Mouse (Mus musculus) liver, embryonic 13.5 days (tissue): ENCODE measurements at regions not wholly inside any gene's neighbourhood (a gene's known extent, or its start where the extent isn't known, plus 50 kb on each side); places are given as distances from the start of the nearest gene placed in this dataset.
"Not testable (repeated sequence)": the region's sequence is repeated elsewhere in the genome, so short reads cannot be mapped to it uniquely, and the experiment has no call there.

Source experiments
- ATAC-seq: fragments of 200-750 bp; cut with Nextera tagmentation; 2 replicates; pipeline ENCODE4 v1.8.0; 2017; ENCODE audit warnings: low read depth, mild to moderate bottlenecking, moderate number of reproducible peaks, moderate library complexity
- DNase-seq: peaks from one replicate; pipeline ENCODE4 v3.0.0; 2022
- H3K27ac ChIP-seq: fragments of 300-500 bp; sonication (generic); 2 replicates; pipeline ENCODE4 v1.5.1; 2015; ENCODE audit warnings: moderate library complexity, mild to moderate bottlenecking, inconsistent platforms
- H3K27me3 ChIP-seq: fragments of 300-500 bp; sonication (generic); 2 replicates; pipeline ENCODE4 v1.6.1; 2015; ENCODE audit warnings: mild to moderate bottlenecking, inconsistent platforms
- H3K36me3 ChIP-seq: fragments of 300-500 bp; sonication (generic); 2 replicates; pipeline ENCODE4 v1.6.1; 2015; ENCODE audit warnings: mild to moderate bottlenecking, inconsistent platforms
- H3K4me1 ChIP-seq: fragments of 300-500 bp; sonication (generic); replicated peaks from 2 replicates; pipeline ENCODE4 v1.6.1; 2015; ENCODE audit warnings: inconsistent platforms
- H3K4me2 ChIP-seq: fragments of 300-500 bp; sonication (generic); 2 replicates; pipeline ENCODE4 v1.6.1; 2015; ENCODE audit warnings: inconsistent platforms, mild to moderate bottlenecking, moderate library complexity
- H3K4me3 ChIP-seq: fragments of 300-500 bp; sonication (generic); replicated peaks from 2 replicates; pipeline ENCODE4 v1.5.1; 2015; ENCODE audit warnings: mild to moderate bottlenecking, inconsistent platforms
- H3K9ac ChIP-seq: fragments of 300-500 bp; sonication (generic); 2 replicates; pipeline ENCODE4 v1.6.1; 2015; ENCODE audit warnings: mild to moderate bottlenecking, inconsistent platforms
- H3K9me3 ChIP-seq: fragments of 300-500 bp; sonication (generic); replicated peaks from 2 replicates; pipeline ENCODE4 v1.6.1; 2016; ENCODE audit warnings: inconsistent platforms
- WGBS: fragments of 180-500 bp; shearing (Covaris S2); methylation state at CpG from one replicate; pipeline ENCODE4 v1.1.7; 2015; ENCODE audit not compliant: insufficient replicate concordance; 5-methylcytosine and 5-hydroxymethylcytosine counted together

GRCm38 (mm10) chrX:145938992-145939391 is 434.0 kb upstream of the Amot start:
- not testable (repeated sequence) for H3K4me2 ChIP-seq
- peak; percentile 93 for ATAC-seq

DNA sequence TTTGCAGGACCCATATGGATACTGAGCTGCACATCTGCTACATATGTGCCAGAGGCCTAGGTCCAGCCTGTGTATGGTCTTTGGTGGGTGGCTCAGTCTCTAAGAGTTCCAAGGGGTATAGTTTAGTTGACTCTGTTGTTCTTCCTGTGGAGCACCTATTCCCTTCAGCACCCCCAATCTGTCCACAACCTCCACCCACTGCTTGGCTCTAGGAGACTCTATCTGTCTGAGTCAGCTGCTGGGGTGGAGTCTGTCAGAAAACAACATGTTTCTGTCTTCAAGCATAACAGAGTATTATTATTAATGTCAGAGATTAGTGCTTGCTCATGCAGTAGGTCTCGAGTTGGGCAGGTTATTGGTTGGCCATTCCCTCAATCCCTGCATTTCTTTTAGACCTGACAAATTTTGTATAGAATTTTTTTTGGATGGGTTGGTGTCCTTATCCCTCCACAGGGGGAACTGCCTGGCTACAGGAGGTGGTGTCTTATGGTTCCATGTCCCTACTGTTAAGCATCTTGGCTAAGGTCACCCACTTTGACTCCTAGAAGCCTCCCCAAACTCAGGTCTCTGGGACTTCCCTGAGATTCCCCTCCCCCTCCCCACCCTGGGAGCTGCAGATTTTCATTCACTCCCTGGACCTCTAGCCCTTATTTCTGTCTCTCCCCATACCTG is 433.4 kb upstream of the Amot start:
- no peak overlapping the region for H3K4me2 ChIP-seq
- H3K36me3 ChIP-seq, result no peaks in the 10 kb centered on the region
- no peaks in the 10 kb centered on the region for H3K4me1 ChIP-seq
- no peak overlapping the region for H3K9ac ChIP-seq
- H3K27ac ChIP-seq, result no peak overlapping the region
- H3K4me3 ChIP-seq, result no peak overlapping the region
- no peaks in the 10 kb centered on the region for H3K9me3 ChIP-seq
- no peaks in the 10 kb centered on the region for H3K27me3 ChIP-seq
- ATAC-seq (peak; percentile 91), DNase-seq (peak; percentile 11)
- 44% methylated on average over 1 of the region's 1 CpGs for WGBS

More at GRCm38 (mm10) chrX:145938992-145939391, 434.0 kb upstream of the Amot start:
- DNase-seq, result peak; percentile 9
- H3K27ac ChIP-seq, H3K27me3 ChIP-seq, H3K9ac ChIP-seq, H3K4me1 ChIP-seq, H3K36me3 ChIP-seq, H3K4me3 ChIP-seq, H3K9me3 ChIP-seq: not testable (repeated sequence)
